Mouse (Mus musculus) left cerebral cortex, adult 18-20 months (tissue): Measurements from ENCODE around the gene Btrc. TPM values are rescaled to one million over a fixed set of nuclear protein-coding genes. Genes with fewer than 3 reads are reported as not detected.
"Not testable (repeated sequence)": the region's sequence is repeated elsewhere in the genome, so short reads cannot be mapped to it uniquely, and the experiment has no call there.

Experiments
- DNase-seq, 2 experiments: peaks; one replicate each; pipeline ENCODE4 v3.0.0; 2021 to 2022; ENCODE audit warnings: low spot score in 2 of 2, mixed read lengths in 1 of 2
- total RNA-seq, 2 experiments: library from RNA; stranded (reverse); gene quantifications; 2 replicates each; pipeline ENCODE4 v1.2.3; 2021

Gene Btrc
- total RNA-seq, 2 experiments from 2014 or later = 108 to 117 TPM

GRCm38 (mm10) chr19:45530200-45530995 lies 166.9 kb downstream of the Btrc start:
- DNase-seq = no peak

- no peak for DNase-seq
Observed at GRCm38 (mm10) chr19:45531554-45531953, 168.0 kb downstream of the Btrc start.

GRCm38 (mm10) chr19:45533617-45534016 lies 170.1 kb downstream of the Btrc start:
- no peak for DNase-seq

- no peak for DNase-seq
Observed at GRCm38 (mm10) chr19:45535214-45535735, 171.7 kb downstream of the Btrc start.

GRCm38 (mm10) chr19:45535929-45536328 lies 172.4 kb downstream of the Btrc start:
- DNase-seq = no peak

GRCm38 (mm10) chr19:45537505-45537904 lies 174.0 kb downstream of the Btrc start:
- DNase-seq = peak; percentile 47 to 58

GRCm38 (mm10) chr19:45540657-45541408 lies 177.3 kb downstream of the Btrc start:
- DNase-seq = no peak

GRCm38 (mm10) chr19:45541409-45542041 lies 178.0 kb downstream of the Btrc start:
- peak in 1 of 2 experiments; percentile 54 for DNase-seq

GRCm38 (mm10) chr19:45542061-45542460 lies 178.5 kb downstream of the Btrc start:
- no peak for DNase-seq

- DNase-seq = no peak
Observed at GRCm38 (mm10) chr19:45544152-45544924, 180.8 kb downstream of the Btrc start.

- DNase-seq = peak; percentile 74 to 79
Observed at GRCm38 (mm10) chr19:45544925-45545321, 181.4 kb downstream of the Btrc start.

- not testable (repeated sequence) for DNase-seq
Observed at GRCm38 (mm10) chr19:45548196-45548595, 184.7 kb downstream of the Btrc start.

GRCm38 (mm10) chr19:45549128-45549915 lies 185.8 kb downstream of the Btrc start:
- DNase-seq = no peak

- no peak for DNase-seq
Observed at GRCm38 (mm10) chr19:45549948-45550347, 186.4 kb downstream of the Btrc start.

- DNase-seq = no peak
Observed at GRCm38 (mm10) chr19:45552187-45552586, 188.7 kb downstream of the Btrc start.

- no peak for DNase-seq
Observed at GRCm38 (mm10) chr19:45554136-45554535, 190.6 kb downstream of the Btrc start.

GRCm38 (mm10) chr19:45560153-45560890 lies 196.8 kb downstream of the Btrc start, which contains the start of the genes Poll and Gm17018:
Gene Poll (minus strand): TSS chr19:45560531.
Gene Gm17018 (plus strand): TSS chr19:45560615.
- DNase-seq = peak; percentile 81 to 89

- DNase-seq = no peak
Observed at GRCm38 (mm10) chr19:45565925-45566715, 202.6 kb downstream of the Btrc start.
